Mouse (Mus musculus) kidney, embryonic 15.5 days (tissue): ENCODE measurements at regions not wholly inside any gene's neighbourhood (a gene's known extent, or its start where the extent isn't known, plus 50 kb on each side); places are given as distances from the start of the nearest gene placed in this dataset.
A peak's percentile ranks its signal among the peaks of the same experiment; 100 is the strongest.

Source experiments
- ATAC-seq: fragments of 200-750 bp; cut with Nextera tagmentation; replicated peaks from 2 replicates; pipeline ENCODE4 v1.8.0; 2017; ENCODE audit warnings: moderate TSS enrichment; ENCODE audit not compliant: low FRiP score
- H3K27ac ChIP-seq: fragments of 300-500 bp; sonication (generic); 2 replicates; pipeline ENCODE4 v1.5.1; 2015; ENCODE audit warnings: mild to moderate bottlenecking, inconsistent platforms
- H3K27me3 ChIP-seq: fragments of 300-500 bp; sonication (generic); 2 replicates; pipeline ENCODE4 v1.6.1; 2015; ENCODE audit warnings: inconsistent platforms
- H3K36me3 ChIP-seq: fragments of 300-500 bp; sonication (generic); 2 replicates; pipeline ENCODE4 v1.6.1; 2015; ENCODE audit warnings: inconsistent platforms
- H3K4me1 ChIP-seq: fragments of 300-500 bp; sonication (generic); 2 replicates; pipeline ENCODE4 v1.6.1; 2015; ENCODE audit warnings: inconsistent platforms
- H3K4me2 ChIP-seq: fragments of 300-500 bp; sonication (generic); 2 replicates; pipeline ENCODE4 v1.6.1; 2015; ENCODE audit warnings: moderate library complexity, mild to moderate bottlenecking, inconsistent platforms
- H3K4me3 ChIP-seq: fragments of 300-500 bp; sonication (generic); replicated peaks from 2 replicates; pipeline ENCODE4 v1.5.1; 2015; ENCODE audit warnings: mild to moderate bottlenecking, inconsistent platforms
- H3K9ac ChIP-seq: fragments of 300-500 bp; sonication (generic); 2 replicates; pipeline ENCODE4 v1.6.1; 2015; ENCODE audit warnings: mild to moderate bottlenecking, inconsistent platforms
- H3K9me3 ChIP-seq: fragments of 300-500 bp; sonication (generic); replicated peaks from 2 replicates; pipeline ENCODE4 v1.6.1; 2016; ENCODE audit warnings: inconsistent platforms
- WGBS: fragments of 180-500 bp; shearing (Covaris S2); methylation state at CpG from one replicate; pipeline ENCODE4 v1.1.7; 2015; ENCODE audit warnings: mixed read lengths; 5-methylcytosine and 5-hydroxymethylcytosine counted together

DNA sequence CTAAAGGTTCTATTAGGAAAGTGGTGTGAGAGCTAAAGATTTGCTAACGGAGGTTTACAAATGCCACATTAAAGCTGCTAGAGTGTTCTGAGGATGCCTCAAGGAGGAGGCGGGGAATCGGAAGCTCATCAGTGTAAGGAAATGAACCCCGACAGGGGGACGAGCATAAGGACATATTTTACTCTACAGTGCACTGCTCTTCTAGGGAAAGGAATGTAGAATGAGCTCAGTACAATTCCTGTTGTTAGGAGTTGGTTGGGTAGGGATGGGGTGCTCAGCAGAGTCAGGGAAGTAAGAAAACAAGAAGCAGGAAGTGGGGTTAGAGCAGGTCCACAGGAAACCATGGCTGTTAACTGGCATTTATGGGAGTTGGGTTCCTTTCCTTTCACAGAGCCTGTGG, 54.6 kb downstream of the Mex3b start:
- 42% methylated on average over 5 of the region's 5 CpGs for WGBS
- peak; percentile 25; the same call in 1 of the 2 replicates for ATAC-seq
- H3K9me3 ChIP-seq = no peaks in the 10 kb centered on the region
- no peaks in the 10 kb centered on the region for H3K27me3 ChIP-seq
- 0 out of 2 replicates have a peak overlapping the region, but pooled peaks have one; percentile 15 for H3K27ac ChIP-seq
- H3K4me1 ChIP-seq = no peaks in the 10 kb centered on the region
- no peak overlapping the region for H3K9ac ChIP-seq
- H3K4me2 ChIP-seq = no peak overlapping the region
- H3K36me3 ChIP-seq = no peaks in the 10 kb centered on the region
- H3K4me3 ChIP-seq = no peak overlapping the region

DNA sequence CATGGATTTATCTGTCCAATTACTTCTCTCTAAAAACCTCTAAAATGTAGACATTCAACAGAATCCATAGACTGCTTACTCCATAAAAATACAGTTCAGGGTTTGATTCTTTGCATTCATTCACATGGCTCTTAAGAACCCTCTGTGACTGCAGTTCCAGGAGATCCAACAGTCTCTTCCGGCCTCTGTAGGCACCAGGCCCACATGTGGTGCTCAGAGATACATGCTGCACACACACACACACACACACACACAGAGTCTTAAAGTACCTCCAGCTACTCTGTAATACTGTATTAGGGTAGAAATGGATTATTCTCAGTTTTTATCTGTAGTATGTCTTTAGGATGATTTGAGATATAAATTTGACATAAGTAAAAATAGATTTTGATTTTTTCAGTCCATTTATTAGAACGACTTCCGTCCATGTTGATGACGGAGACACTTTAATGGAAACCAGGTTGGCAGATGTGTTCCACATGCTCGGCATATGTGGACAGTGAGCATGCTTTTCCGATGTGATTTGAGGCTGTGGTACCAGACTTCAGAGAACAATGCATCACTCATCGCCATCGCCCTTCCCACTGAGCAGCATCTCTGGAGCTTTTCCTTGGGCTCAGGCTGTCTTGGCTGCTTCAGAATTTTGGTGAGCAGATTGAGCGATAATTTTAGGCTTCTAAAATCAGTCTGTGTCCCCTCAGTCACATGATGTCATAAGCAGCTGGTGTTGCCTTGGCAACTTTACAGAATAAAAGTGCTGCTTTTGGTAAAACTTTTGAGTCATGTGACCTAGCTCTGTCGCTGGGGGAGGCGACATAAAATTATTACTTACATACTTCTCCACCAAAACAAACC, 56.3 kb downstream of the Mex3b start:
- no peaks in the 10 kb centered on the region for H3K36me3 ChIP-seq
- H3K9ac ChIP-seq = no peak overlapping the region
- H3K27ac ChIP-seq = 0 out of 2 replicates have a peak overlapping the region, but pooled peaks have one; percentile 11
- H3K27me3 ChIP-seq = no peaks in the 10 kb centered on the region
- ATAC-seq = no peak
- WGBS = 76% methylated on average over 11 of the region's 11 CpGs
- 0 out of 2 replicates have a peak, but pooled peaks cover 3% of the 10 kb centered on the region for H3K4me1 ChIP-seq
- H3K9me3 ChIP-seq = no peaks in the 10 kb centered on the region
- no peak overlapping the region for H3K4me2 ChIP-seq
- no peak overlapping the region for H3K4me3 ChIP-seq

DNA sequence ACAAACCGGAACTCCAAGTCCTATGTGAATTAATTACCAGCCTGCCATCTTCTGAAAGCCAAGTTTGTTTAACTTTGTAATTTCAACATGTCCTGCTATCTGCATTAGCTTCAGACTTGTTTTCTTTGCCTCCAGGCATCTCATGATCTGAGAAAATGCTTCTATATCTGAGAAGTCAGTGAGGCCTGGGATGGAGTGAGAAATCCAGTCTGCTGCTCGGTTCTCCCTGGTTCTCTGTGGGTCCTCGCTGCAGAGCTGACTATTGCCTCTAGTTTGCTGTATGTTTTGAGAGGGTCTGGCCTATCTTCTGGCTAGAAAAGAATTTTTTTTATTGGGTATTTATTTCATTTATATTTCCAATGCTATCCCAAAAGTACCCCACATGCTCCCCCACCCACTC, 57.0 kb downstream of the Mex3b start:
- 53% methylated on average over 3 of the region's 3 CpGs for WGBS

DNA sequence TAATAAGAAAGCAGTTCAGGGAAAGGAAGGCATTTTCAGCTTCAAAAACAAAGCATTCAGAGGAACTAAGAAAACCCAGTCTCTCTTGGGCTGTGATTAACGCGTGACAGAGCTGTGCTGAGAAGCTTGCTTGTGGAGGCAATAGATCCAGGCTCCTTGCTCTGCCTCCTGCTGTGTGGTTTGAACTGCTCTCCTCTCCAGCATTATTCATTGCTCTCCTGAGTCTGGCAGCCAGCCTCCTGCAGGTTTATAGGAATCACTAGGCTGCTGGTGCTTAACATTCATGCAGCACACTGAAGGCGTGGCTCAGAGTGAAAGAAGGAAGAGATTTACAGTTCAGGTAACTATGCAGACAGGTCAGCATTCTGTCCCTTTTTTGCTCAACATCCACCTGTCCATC, 71.2 kb downstream of the Mex3b start:
- H3K27me3 ChIP-seq = no peaks in the 10 kb centered on the region
- H3K9me3 ChIP-seq = no peaks in the 10 kb centered on the region
- no peak for ATAC-seq
- no peak overlapping the region for H3K27ac ChIP-seq
- H3K4me1 ChIP-seq = no peaks in the 10 kb centered on the region
- 45% methylated on average over 3 of the region's 3 CpGs for WGBS
- no peak overlapping the region for H3K4me3 ChIP-seq
- no peak overlapping the region for H3K9ac ChIP-seq
- no peaks in the 10 kb centered on the region for H3K36me3 ChIP-seq
- no peak overlapping the region for H3K4me2 ChIP-seq

More for the DNA sequence above, 57.0 kb downstream of the Mex3b start:
- Histone ChIP-seq H3K9ac (no peak overlapping the region), H3K27ac (no peak overlapping the region), H3K9me3 (no peaks in the 10 kb centered on the region), H3K4me3 (no peak overlapping the region), H3K36me3 (no peaks in the 10 kb centered on the region), H3K4me2 (no peak overlapping the region), H3K27me3 (no peaks in the 10 kb centered on the region), H3K4me1 (0 out of 2 replicates have a peak, but pooled peaks cover 3% of the 10 kb centered on the region)
- no peak for ATAC-seq

DNA sequence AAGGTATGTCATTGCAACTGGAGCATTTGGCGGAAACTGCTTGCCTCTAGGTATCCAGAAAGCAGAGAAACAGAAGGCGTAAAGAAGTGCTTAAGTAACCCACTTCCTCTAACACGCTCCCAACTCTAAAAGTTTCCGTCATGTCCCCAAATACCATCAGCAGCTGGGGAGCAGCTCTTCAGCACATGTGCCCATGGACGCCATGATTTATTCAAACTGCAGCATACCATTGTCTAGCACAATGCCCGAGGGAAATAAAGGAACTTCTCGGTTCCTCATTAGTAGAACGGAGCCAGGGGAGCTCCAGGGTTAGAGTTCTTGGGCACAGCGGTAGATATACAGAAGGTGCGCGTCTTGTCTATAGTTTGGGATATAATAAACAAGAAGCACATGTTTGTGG, 72.4 kb downstream of the Mex3b start:
- Histone ChIP-seq H3K9ac (no peak overlapping the region), H3K4me1 (no peaks in the 10 kb centered on the region), H3K9me3 (no peaks in the 10 kb centered on the region), H3K4me2 (no peak overlapping the region), H3K4me3 (no peak overlapping the region), H3K36me3 (no peaks in the 10 kb centered on the region), H3K27me3 (no peaks in the 10 kb centered on the region), H3K27ac (no peak overlapping the region)
- no peak for ATAC-seq
- 89% methylated on average over 11 of the region's 11 CpGs for WGBS

DNA sequence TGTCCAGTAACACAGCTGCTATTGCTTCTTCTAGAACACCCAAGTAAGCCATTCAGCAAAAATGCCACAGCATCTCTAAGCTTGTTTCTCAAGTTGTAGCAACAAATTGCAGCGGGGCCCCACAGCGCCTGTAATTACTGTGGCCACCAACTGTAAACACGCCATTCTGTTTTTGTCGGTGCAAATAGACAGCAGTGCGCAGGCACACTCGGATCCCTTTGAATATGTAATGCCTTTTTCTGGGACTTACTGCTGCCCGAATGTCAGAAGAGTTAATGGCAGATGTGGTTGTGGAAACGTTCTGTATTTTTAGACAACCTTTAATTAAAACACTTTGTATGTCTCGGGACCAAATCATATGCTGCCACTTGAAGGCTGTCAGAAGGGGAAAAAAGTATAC, 76.2 kb downstream of the Mex3b start:
- no peak overlapping the region for H3K27ac ChIP-seq
- WGBS = 86% methylated on average over 9 of the region's 9 CpGs
- ATAC-seq = no peak

DNA sequence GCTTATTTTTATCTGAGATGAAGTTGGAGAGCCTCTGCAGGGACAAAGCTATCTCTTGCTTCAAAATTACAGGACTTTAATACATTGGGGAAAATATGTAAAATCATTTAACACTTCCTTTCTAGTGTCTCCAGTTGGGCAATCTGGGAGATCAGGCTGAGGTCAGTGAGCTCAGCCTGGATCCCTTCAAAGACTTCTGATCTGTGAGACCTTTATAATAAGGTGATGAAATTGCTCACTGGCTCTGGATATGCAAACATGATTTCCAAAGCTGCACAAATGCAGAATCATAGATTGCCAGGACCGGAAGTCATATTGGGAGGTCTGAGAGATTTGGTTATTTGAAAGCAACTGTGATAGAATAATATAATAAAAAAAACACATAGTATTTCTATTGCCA, 76.7 kb downstream of the Mex3b start:
- Histone ChIP-seq H3K9ac (no peak overlapping the region), H3K9me3 (no peaks in the 10 kb centered on the region), H3K27me3 (no peaks in the 10 kb centered on the region), H3K27ac (no peak overlapping the region), H3K4me3 (no peak overlapping the region), H3K4me1 (no peaks in the 10 kb centered on the region), H3K36me3 (no peaks in the 10 kb centered on the region), H3K4me2 (no peak overlapping the region)
- ATAC-seq = no peak
- WGBS = 100% methylated on average over 1 of the region's 1 CpGs

More for the DNA sequence above, 76.2 kb downstream of the Mex3b start:
- Histone ChIP-seq H3K27me3 (no peaks in the 10 kb centered on the region), H3K9me3 (no peaks in the 10 kb centered on the region), H3K4me1 (no peaks in the 10 kb centered on the region), H3K9ac (no peak overlapping the region), H3K36me3 (no peaks in the 10 kb centered on the region), H3K4me2 (no peak overlapping the region), H3K4me3 (no peak overlapping the region)

DNA sequence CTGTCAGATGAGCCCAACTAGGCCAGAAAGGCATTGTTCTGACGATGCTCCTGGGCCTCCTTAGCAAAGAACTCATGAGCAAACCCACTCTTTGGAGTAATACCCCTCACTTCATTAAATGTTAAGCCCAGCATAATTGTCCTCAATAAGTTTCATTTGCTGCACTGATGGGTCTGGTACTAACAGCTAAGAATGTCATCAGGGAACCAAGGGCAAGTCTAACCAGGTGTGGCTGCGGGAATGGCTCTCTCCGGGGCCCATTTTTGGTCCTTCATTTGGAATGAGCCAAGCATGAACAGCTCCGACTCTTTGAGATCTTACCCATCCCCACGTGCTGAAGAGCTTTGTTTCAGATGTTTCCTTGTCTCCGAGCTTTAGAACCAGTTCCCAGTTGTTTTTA, 82.2 kb downstream of the Mex3b start:
- Histone ChIP-seq H3K9ac (no peak overlapping the region), H3K27me3 (no peaks in the 10 kb centered on the region), H3K4me3 (no peak overlapping the region), H3K4me2 (no peak overlapping the region), H3K4me1 (no peaks in the 10 kb centered on the region), H3K27ac (no peak overlapping the region), H3K9me3 (no peaks in the 10 kb centered on the region), H3K36me3 (no peaks in the 10 kb centered on the region)
- ATAC-seq = no peak
- WGBS = 85% methylated on average over 6 of the region's 6 CpGs

DNA sequence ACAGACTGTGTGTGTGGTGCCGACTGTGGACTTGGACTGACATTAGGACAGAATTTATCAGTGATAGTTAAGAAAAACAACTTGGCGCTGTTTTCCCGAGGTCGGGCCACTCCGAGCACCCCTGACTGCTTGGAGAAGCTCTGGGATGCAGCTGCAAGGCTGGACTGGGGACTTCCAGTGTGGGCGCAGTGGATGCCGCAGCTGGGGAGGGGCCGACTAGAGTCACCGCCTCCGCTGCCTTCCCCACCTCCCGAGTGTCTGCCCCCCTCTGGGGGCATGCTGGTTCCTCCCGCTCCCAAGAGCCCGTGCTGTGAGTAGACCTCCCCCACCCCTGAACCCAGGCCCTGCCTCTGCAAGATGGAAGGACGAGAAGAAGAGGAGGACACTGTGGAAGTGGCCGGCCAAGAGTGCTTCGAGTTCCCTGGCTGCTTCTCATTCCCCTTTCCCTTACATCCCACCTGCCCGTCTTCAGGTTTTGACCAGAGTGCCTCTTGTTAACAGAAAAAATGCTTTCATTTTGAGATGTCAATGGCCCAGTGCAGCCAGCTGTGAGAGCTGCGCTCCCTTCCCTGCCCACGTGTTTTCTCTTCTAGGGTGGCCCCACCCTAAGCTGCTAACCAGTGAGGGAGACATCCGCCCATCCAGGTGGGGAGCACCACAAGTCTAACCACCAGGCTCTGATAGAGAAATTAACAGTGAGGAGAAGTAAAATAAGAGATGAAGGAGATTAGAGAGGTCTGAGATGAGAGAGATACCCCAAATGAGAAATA, 90.3 kb downstream of the Mex3b start:
- 0 out of 2 replicates have a peak, but pooled peaks cover 4% of the 10 kb centered on the region for H3K4me1 ChIP-seq
- no peak overlapping the region for H3K27ac ChIP-seq
- 63% methylated on average over 20 of the region's 20 CpGs for WGBS
- no peak for ATAC-seq
- no peaks in the 10 kb centered on the region for H3K36me3 ChIP-seq
- no peaks in the 10 kb centered on the region for H3K27me3 ChIP-seq
- H3K9ac ChIP-seq = no peak overlapping the region
- H3K4me2 ChIP-seq = no peak overlapping the region
- H3K4me3 ChIP-seq = no peak overlapping the region
- peaks cover 5% of the 10 kb centered on the region; the same call in 1 of the 2 replicates for H3K9me3 ChIP-seq

DNA sequence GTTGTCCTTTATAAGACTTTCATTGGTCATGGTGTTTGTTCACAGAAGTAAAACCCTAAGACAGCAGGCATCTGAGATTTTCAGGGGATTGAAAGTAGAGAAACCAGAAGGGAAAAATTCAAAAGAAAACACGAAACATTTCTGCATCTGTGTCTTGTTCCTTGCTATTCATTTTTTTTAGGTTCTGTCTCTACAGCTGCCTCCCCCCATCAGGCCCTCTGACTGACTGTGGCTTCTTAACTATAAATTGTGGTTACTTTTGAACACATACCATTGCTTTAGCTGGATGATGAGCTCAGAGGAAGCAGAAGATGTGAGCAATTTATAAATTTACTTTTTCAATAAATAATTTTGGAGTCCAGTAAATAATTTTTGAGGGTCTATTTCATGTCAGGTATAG, 103.5 kb downstream of the Mex3b start:
- no peak for ATAC-seq
- H3K9ac ChIP-seq = no peak overlapping the region
- no peaks in the 10 kb centered on the region for H3K36me3 ChIP-seq
- no peaks in the 10 kb centered on the region for H3K9me3 ChIP-seq
- no peaks in the 10 kb centered on the region for H3K27me3 ChIP-seq
- no peak overlapping the region for H3K4me2 ChIP-seq
- 86% methylated on average over 1 of the region's 1 CpGs for WGBS
- H3K4me3 ChIP-seq = no peak overlapping the region
- no peak overlapping the region for H3K27ac ChIP-seq
- H3K4me1 ChIP-seq = no peaks in the 10 kb centered on the region

DNA sequence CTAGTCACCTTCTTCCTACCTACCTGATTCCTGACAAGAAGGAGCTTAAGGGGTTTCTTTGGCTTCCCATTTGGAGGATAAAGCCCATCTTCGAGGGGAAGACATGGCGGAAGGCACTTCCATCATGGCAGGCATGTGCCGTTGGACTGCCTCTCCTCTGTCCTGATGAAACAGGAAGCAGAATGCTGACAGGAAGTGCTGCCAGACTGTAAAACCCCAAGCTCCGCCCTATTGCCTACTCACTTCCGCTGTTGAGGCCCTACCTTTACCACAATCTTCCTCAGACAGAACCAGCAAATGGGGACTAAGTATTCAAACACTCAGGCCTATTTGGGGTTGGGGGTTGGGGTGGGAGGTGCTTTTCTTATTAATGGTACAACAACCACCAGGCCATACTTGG, 104.1 kb downstream of the Mex3b start:
- no peak overlapping the region for H3K27ac ChIP-seq
- no peaks in the 10 kb centered on the region for H3K9me3 ChIP-seq
- H3K27me3 ChIP-seq = no peaks in the 10 kb centered on the region
- H3K9ac ChIP-seq = no peak overlapping the region
- no peak overlapping the region for H3K4me2 ChIP-seq
- WGBS = 91% methylated on average over 5 of the region's 5 CpGs
- no peaks in the 10 kb centered on the region for H3K4me1 ChIP-seq
- no peaks in the 10 kb centered on the region for H3K36me3 ChIP-seq
- no peak overlapping the region for H3K4me3 ChIP-seq
- ATAC-seq = no peak

DNA sequence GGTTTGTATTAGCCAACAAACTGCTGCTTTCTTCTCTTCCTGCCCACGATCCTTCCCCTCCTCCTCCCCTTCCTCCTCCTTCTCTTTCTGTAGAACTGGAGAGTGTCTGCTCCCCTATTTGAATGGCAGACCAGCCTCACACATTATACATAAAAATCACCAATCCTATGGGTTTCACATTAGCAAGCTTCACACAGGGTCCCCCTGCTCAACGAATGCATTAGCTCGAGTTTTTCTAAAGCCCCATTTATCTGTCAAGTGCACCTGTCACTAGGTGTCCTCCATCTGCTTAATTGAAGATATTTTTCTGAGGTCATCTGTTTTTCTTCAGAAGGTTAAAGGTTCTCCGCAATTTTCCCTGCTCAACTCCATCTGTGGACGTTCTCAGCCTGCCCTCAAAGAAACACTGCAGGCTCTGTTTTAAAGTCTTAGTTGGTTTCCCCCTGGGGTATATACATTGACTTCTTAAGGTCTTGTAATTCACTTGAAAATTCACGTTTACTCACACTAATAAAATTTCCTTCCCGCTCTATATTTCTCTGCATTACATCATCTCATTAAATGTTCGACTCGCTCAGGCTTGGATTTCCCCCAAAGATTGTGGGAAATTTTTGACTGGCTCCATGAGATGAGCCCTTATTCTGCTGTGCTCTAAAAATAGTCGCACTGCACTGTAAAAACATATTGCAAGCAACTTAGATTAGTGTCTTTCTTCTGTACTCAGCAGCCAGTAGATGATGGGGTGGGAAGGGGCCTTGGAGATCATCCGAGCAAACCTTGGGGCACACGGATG, 105.3 kb downstream of the Mex3b start:
- no peak for ATAC-seq
- WGBS = 58% methylated on average over 12 of the region's 12 CpGs
- no peaks in the 10 kb centered on the region for H3K9me3 ChIP-seq
- H3K36me3 ChIP-seq = no peaks in the 10 kb centered on the region
- no peak overlapping the region for H3K4me3 ChIP-seq
- H3K4me2 ChIP-seq = no peak overlapping the region
- H3K4me1 ChIP-seq = no peaks in the 10 kb centered on the region
- H3K27me3 ChIP-seq = no peaks in the 10 kb centered on the region
- H3K9ac ChIP-seq = no peak overlapping the region
- no peak overlapping the region for H3K27ac ChIP-seq
